Mouse (Mus musculus) fat pad, adult 2 months (tissue): ENCODE measurements around the gene Rinl.
A peak's percentile ranks its signal among the peaks of the same experiment; 100 is the strongest.

Experiments
- DNase-seq: peaks from one replicate; pipeline ENCODE4 v3.0.0-alpha.2; 2011; ENCODE audit warnings: low read depth, low spot score; ENCODE audit errors: extremely low read depth

Gene Rinl

DNA sequence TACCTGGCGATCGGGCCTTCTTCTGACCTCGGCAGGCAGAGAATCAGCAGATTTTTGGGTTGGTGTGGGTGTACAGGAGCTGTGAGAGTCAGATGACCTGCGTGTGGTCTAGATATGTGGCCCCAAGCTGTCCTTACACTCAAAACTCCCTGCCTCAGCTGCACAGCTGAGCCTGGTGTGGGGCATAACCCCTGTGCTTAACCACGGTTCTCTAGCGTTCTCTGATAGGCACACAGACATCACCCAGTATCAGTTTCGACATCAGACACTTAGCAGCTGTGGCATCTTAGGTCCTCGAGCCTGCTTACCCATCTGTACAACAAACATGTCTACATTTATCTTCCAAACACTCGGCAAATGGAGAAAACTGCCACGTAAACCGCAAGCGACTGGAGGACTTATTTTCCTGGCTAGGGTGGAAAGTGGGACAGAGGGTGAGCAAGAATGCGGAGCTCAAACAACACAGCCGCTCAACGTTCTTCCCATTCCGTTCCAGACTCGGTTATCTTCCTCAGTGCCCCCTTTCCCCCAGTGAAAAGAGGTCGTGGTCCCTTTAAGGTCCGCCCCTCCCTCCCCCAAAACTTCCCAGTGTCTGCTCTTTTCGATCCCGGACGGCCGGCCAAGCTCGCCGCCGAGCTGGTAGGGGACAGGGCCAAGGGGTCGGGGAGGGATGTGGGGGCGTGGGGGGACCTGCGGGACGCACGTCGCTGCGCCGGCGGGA lies 19.6 kb downstream of the Rinl start, which contains the start of gene Hnrnpl:
Gene Hnrnpl, plus strand, starts transcription at position 321 of the 721 bp plus-strand sequence.
- DNase-seq, result no peak

DNA sequence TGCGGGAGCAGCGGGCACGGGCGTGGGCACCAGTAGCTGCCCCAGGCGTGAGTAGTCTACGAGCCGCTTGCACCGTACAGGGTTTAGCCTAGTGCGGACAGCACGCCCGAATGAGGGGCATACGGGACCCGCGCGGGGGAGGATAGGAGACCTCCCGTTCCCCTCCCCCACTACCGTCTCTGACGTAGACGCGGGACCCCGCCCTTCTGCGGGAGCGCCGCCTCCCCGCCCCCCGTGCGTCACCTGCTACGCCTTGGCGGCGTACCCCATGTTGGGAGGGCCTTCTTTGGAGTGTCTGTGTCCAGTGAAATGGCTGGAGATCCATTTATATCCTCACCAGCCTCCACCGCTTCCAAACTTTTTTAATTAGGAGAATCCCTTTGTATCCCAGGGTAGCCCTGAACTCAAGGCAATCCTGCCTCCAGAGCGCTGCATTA lies 20.2 kb downstream of the Rinl start:
- DNase-seq, result no peak

DNA sequence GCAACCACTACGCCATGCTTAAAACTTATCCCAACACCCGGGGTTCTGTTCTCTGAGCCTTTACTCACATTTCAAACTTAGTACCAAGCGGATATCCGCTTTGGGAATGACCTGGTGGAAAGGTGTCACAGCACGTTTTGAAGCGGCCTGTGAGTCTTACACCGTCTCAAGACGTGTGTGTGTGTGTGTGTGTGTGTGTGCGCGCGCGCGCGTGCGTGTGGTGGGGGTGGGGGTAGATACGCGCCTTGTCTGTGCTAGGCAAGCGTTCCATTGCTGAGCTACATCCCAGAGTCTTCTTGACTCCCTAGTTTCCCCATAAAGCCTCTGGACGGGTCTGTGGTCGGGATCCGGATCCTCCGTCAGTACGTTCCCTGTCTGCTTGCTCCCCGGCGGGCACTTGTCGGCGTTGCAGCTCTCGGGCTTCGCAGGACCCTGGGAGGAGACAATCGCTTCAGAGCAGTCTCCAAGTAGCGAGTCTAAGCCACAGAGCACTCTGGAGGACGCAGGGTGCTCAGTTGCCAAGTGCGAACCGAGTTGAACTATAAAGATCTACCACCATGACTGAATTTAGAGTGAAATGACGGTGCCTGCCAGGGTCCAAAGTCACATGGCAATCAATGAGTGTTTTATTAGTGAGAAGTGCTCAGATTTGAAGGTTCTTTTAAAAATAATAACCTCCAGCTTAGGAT lies 20.8 kb downstream of the Rinl start:
- DNase-seq, result no peak

DNA sequence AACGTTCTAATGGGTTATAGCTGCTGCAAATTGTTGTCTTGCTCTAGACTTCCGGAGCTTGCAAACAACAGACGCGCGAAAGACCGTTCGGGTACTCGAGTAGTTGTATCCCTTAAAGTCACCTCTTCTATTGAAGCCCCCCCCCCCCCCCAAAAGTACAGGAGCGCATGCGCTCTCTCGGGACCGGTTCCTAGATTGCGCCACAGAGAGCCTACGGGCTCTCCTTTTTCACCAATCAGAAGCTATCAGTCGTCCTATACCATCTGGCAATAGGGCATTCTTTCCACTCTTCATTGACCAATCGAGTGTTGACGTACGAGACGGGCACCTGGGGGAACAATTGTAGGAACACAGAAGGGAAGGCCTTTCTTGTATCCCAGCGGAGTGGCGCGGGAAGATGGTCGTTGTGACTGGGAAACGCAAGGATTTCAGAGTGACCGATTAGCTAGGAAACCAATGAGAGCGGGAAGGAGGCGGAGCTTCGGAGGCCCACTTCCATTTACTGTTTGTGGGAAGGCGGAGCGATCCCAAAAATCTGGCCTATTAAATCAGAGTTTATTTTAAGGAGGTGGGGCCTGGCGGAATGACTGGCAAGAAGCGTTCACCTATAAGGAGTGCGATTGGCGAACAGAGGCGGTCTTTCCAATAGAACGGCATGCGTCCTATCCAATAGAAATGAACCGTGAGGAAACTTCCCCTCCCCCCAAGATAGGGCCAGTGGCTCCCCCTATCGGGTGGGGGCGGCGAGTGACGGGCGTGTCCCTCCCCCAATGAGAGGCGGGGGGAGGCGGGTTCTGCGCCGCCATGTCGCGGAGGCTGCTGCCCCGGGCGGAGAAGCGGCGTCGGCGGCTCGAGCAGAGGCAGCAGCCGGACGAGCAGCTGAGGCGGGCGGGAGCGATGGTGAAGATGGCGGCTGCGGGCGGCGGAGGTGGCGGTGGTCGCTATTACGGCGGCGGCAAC lies 21.6 kb downstream of the Rinl start:
- DNase-seq, result peak; percentile 99

GRCm38 (mm10) chr7:28811228-28811627 lies 22.5 kb downstream of the Rinl start:
- DNase-seq, result no peak

DNA sequence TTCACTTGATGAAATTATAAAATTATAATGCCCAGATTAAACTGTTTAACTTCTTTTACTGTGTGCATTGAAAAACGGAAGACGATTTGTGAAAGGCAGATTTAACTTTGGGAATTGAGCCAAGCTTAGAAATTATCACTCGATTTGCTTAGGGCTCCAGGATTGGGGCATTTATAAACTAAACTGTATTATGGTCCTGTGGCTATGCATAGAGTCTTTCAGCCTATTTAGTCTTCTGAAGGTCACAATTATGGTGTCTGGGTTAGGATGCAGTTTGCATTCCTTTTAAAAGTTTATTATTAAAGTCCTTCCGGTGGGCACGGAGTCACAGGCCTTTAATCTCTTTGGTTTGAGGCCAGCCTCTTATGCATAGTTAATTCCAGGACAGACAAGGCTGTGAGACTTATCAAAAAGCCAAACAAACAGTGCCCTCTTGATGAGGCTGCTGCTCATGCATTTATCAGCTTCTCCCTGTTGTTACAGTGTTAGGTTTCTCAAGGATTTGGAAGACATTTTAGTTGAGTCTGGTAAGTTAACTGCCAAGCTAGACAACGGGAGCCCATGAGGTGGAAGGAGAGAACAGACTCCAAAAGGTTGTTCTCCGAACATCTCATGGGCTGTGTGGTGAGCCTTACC lies 23.0 kb downstream of the Rinl start:
- no peak for DNase-seq

- no peak for DNase-seq
These were observed 23.7 kb downstream of the Rinl start for GRCm38 (mm10) chr7:28812436-28812835.

DNA sequence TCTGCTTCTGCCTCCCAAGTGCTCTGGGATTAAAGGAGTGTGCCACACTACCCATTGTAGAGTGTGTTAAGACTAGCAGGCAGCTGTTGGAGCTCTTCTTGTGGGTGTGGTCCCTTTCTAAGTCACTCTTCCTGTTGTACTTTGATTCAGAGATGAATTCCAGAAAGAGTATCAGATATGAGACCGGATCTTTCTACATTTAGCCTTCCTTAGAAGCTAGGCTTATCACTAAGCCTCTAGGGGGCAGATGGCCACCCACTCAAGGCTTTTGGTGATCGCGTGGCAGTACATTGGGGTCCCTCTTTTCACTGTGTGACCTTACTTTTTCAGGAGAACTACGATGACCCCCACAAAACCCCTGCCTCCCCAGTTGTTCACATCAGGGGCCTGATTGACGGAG lies 24.2 kb downstream of the Rinl start:
- DNase-seq, result no peak

DNA sequence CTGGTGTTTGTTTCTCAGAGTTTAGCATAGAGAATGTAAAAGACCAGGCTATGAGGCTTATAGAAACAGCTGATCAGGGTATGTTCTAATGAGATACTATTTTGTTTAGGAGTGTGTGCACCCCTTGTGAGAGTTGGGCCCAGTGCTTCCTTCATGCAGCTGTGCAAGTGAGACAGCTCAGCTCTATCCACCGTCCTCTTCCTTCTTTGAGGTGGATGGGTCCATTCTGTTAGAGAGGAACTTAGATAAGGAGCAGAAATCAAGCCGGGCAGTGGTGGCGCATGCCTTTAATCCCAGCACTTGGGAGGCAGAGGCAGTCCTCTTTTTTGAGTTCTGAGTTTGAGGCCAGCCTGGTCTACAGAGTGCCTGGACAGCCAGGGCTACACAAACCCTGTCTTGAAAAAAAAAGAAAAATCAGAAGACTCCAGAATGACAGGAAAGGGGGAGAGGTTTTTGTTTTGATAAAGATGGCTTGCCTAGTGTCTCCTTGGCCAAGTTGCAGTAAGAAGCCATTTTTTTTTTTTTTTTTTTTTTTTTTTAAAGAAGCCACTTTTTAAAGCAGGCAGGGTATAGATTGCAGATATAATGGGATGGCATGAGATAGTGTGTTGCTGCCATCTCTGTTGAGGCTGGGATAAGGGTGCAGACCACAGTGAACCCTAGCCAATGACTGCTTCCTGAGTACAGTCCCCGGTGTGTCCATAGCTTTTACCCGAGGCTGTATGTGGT lies 25.7 kb downstream of the Rinl start:
- no peak for DNase-seq

DNA sequence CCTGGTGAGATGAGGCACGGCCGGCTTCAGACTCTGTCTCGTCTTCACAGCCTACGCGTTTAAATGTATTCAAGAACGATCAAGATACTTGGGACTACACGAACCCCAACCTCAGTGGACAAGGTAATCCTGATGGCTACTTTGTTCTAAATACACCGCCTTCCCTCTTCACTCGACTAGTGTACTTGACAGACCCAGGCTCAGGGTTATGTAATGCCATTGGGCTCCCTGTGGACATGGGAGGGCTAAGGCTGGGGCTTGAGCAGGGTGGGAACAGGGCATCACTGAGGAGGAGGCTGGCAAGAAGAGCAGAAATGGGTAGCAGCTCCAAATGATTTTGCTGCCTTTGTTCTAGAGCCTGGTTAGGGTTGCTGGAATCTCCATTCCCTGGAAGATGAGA lies 26.5 kb downstream of the Rinl start:
- no peak for DNase-seq

DNA sequence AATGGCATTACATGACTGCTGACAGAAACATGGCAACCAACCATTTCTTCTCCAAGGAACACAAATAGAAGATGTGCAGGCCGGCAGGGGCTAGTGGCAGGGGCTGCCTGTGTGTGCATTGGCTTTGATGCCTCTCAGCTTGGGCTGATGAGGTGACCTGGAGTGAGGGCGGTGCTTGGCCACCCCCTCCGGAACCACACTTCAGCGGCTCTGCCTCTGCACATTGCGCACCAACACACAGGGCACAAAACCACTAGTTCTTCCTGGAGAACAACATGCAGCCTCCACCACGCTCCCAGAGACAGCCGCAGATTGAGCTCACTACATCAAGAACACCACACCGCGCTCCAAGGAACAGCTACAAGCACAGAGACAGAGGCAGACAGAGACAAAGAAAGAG lies 27.4 kb downstream of the Rinl start:
- DNase-seq, result no peak

DNA sequence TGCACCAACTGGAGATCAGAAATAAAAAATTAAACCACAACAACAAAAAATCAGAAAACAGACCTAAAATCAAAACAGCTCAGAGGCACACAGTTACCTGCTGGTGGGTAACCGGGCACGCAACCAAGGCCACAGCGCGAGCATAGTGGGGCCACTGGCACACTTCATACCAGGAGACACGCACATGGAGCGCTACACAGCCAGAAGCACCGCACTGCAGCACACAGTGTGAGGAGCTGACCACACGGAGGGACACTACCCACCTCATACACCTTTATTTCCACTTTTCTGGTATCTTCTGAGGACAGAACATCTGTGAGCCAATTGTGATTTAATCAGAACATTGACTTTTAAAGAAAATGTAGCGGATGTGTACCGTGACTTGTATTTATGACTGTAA lies 28.2 kb downstream of the Rinl start:
- no peak for DNase-seq

DNA sequence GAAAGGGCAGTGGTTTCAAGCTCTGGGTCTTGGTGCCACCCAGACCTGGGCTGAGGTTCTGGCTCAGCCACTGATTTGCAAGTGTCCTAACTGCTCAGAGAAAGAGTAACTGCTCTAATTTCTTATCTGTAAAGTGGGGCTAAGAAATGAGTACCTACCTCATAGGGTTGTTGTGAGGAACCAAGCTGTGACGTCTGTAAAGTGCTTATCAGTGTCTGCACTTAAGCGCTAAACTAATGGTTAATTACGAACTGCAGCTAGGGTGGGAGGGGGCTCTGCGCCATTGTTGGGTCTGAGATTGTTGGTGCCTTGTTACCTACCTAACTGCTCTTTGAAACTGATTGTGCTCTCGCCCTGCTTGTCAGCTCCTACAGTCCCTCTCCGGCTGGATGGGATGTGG lies 28.8 kb downstream of the Rinl start:
- no peak for DNase-seq

DNA sequence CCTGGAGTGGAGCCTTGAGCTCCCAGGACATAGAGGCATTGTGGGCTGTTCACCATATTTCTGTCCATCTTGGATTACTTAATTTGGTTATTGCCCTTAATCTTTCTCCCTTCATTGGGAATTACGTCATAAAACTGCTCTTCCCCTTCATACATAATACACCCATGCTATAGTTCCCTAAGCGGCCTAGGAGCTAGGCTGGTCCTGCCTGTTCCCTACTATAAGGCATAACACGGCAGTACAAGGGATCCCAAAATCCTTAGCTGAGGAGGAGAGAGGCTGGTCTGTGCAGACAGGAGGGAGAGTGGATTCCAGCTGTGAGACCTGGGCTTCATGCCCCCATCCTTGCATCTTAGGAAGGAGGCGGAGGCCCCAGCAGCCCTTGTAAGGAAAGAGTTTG lies 29.2 kb downstream of the Rinl start:
- no peak for DNase-seq

DNA sequence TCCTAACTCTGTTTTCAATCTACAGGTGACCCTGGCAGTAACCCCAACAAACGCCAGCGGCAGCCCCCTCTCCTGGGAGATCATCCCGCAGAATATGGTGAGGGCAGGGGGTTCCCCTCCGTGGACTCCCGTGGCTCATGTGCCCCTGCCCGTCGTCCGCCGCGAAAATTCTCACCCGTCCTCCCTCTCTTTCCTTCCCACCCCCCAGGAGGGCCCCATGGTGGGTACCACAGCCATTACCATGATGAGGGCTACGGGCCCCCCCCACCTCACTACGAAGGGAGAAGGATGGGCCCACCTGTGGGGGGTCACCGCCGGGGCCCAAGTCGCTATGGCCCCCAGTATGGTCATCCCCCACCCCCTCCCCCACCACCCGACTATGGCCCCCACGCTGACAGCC lies 29.7 kb downstream of the Rinl start:
- no peak for DNase-seq

GRCm38 (mm10) chr7:28818861-28819452 lies 30.2 kb downstream of the Rinl start:
- no peak for DNase-seq

DNA sequence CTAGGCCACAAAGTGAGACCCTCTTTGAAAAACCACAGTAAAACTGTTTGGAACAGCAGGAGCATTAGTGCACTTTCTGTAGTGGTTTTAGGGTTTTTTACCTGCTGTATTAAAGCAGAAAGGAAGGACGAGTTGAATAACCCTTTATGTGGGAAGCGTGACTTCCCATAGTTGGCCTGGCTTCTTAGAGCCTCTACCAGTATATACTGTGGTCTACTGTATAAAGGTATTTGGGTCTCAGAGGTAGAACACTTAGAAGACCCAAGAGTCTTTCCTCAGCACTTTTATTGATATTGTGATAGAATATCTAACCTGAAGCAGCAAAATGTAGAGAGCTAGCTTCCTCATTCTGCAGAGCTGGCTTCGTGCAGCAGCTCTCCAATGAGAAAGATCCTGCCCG lies 30.8 kb downstream of the Rinl start:
- no peak for DNase-seq

DNA sequence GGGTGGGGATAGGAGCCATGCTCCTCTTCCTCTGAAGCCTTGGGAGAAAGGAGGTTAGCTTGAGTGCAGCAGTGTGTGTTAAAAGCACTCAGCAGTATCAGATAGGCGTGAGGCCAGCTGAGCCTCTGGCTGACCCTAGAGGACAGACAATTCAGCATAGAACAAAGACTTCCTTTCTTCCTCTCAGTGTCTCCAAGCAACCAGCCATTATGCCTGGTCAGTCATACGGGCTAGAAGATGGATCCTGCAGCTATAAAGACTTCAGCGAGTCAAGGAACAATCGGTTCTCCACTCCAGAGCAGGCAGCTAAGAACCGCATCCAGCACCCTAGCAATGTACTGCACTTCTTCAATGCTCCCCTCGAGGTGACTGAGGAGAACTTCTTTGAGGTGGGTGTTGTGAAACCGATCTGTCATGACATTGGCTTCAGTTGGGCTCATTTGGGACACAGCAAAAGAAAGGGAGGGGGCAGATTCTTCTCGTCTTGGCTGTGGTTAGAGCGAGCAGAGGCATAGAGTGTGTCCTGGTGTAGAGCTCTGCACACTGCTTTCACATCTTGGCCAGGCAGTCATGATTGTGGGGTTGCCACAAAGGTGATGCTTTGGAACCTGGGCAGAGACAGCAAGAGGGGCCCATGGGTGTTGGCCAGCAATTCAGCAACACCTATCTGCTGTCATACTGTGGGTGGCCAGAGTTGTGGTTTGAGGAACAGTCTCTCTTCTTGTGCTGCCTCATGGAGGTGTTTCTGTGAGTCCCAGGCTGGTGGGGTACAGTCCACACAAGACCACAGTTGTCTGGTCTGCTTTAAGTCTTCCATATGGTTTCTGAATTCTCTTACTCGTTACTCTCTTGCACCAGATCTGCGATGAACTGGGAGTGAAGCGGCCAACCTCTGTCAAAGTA lies 31.8 kb downstream of the Rinl start:
- no peak for DNase-seq

DNA sequence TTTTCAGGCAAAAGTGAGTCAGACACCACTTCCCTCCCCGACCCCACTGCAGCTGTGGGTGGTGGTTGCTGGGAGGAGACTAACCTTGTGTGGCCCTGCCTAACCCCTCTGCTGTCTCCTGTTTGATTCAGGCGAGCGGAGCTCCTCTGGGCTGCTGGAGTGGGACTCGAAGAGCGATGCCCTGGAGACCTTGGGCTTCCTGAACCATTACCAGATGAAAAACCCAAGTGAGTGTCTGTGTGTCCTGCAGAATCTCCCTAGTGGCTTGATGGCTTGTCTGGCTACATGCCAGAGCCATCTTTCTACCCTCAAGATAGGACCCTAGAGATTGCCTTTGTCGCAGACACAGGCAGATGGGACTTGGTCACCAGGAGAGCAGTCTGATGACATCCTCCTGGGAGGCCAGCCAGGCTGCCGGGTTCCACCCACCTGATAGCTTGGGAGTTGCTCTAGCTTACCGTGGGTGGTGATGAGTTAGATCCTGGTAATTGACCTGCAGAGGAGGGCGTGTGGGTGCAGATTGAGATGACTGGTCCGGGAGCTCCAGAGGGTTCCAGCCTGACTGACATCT lies 32.6 kb downstream of the Rinl start:
- no peak for DNase-seq
